Mouse (Mus musculus): ENCODE data around the gene Cd163. TPM values are rescaled to one million over a fixed set of nuclear protein-coding genes. Genes with fewer than 3 reads are reported as not detected.
"Not testable (repeated sequence)": the region's sequence is repeated elsewhere in the genome, so short reads cannot be mapped to it uniquely, and the experiment has no call there.

The Cd163 gene
- 0.23 and 0.32 TPM in 2 replicates for polyA plus RNA-seq (2015; fragmentation: Nextera tagmentation; extraction: Ambion mirVana)

- no peak within 1 kb of the TSS for H3K27ac ChIP-seq
- H3K4me3 ChIP-seq: no peak within 1 kb of the TSS
- H3K4me1 ChIP-seq: no peaks in the 10 kb centered on the region
- no peak for ATAC-seq (ENCODE audit: borderline replicate concordance, extremely low read depth, low FRiP score, low TSS enrichment)
- H3K4me2 ChIP-seq: no peak within 1 kb of the TSS
- H3K9me3 ChIP-seq: no peaks in the 10 kb centered on the region
- WGBS: 77% methylated on average over 4 of the region's 4 CpGs
- H3K9ac ChIP-seq: no peak within 1 kb of the TSS
- no peaks in the 10 kb centered on the region for H3K36me3 ChIP-seq
- H3K27me3 ChIP-seq: no peaks in the 10 kb centered on the region
These were observed at the start of gene Cd163 for GRCm38 (mm10) chr6:124304356-124304755. Cd163 (plus strand) TSS chr6:124304656.

DNA sequence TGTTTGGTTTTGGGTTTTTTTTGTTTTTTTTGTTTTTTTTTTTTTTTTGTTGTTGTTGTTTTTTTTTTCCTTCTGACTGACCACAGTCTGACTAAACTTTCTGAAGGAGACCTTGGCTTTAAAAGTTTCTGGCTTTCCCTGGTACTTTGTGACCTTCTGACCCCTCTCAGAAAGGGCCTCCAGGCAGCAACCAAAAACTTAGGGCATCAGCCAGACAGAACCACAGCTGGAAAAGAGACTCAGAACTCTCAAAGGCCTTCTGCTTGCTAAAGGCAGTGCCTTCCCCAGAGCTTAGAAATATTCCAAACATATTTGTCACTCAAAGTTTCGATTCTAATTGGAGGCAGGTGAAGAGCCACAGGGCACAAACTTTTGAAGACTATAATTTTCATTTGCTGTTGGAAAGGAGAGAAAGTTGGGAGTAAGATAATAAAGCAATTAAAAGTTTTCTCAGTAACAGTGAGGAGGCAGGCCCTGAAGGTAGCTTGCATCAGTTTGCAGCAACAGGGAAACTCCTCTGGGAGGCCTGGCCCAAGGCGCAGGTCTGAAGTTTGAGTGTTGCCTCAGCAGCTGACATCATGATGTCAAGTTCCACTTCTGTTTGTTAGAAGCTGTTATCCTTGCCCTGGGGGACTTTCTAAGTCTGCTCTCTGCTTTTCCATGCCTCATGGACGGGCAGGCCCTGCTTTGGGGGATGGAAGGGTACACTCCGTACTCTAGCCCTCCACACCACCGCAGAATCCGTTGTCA is 48.6 kb upstream of the Cd163 start:
- Histone ChIP-seq H3K36me3 (no peaks in the 10 kb centered on the region), H3K27me3 (no peaks in the 10 kb centered on the region), H3K9ac (no peak overlapping the region), H3K4me2 (no peak overlapping the region), H3K27ac (no peak overlapping the region), H3K9me3 (no peaks in the 10 kb centered on the region), H3K4me3 (no peak overlapping the region), H3K4me1 (no peaks in the 10 kb centered on the region)
- ATAC-seq (ENCODE audit: borderline replicate concordance, extremely low read depth, low FRiP score, low TSS enrichment): no peak
- WGBS: 67% methylated on average over 6 of the region's 6 CpGs

- WGBS: 19% methylated on average over 14 of the region's 14 CpGs
- ATAC-seq (ENCODE audit: borderline replicate concordance, extremely low read depth, low FRiP score, low TSS enrichment): peak; percentile 65; the same call in 1 of the 2 replicates
These were observed 44.1 kb upstream of the Cd163 start for GRCm38 (mm10) chr6:124260198-124260931.

GRCm38 (mm10) chr6:124262696-124263095 is 41.8 kb upstream of the Cd163 start:
- H3K36me3 ChIP-seq: no peaks in the 10 kb centered on the region
- 2% methylated on average over 3 of the region's 3 CpGs for WGBS
- no peak overlapping the region for H3K4me2 ChIP-seq
- no peak overlapping the region for H3K4me3 ChIP-seq
- ATAC-seq (ENCODE audit: borderline replicate concordance, extremely low read depth, low FRiP score, low TSS enrichment): no peak
- no peak overlapping the region for H3K27ac ChIP-seq
- H3K27me3 ChIP-seq: no peaks in the 10 kb centered on the region
- no peak overlapping the region for H3K9ac ChIP-seq
- H3K4me1 ChIP-seq: no peaks in the 10 kb centered on the region
- H3K9me3 ChIP-seq: no peaks in the 10 kb centered on the region

More at GRCm38 (mm10) chr6:124260198-124260931, 44.1 kb upstream of the Cd163 start:
- Histone ChIP-seq H3K4me2 (no peak overlapping the region), H3K4me3 (no peak overlapping the region), H3K36me3 (no peaks in the 10 kb centered on the region), H3K27ac (no peak overlapping the region), H3K27me3 (no peaks in the 10 kb centered on the region), H3K9ac (no peak overlapping the region), H3K9me3 (no peaks in the 10 kb centered on the region), H3K4me1 (no peaks in the 10 kb centered on the region)

DNA sequence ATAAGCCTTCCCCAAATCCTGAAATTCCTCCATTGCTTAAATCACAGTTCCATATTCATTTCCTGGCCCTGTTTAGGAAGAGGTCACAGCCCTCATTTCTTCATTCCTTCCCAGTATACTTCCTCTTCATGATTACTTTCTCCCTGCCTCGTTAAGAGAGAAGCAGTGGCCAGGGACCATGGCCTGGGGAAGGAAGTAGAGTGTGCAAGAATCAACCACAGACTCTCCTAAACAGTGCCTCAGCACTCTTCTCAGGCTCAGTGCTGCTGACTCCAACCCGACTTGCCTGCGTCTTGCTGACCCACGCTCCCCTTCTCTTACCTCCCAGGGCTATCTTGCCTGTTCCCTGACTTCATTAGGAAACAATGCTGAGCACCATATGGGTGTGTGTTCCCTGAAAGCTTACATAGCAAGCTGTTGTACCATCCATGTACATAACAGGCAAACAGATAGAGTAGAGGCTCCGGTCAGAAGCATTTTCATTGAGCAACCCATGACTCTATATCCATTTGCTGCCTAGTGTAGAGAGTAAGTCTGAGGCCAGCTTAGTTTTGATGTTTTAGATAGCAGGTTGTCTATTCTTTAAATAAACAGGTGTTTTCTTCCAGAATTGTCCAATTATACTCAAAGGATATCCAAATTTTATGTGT is 31.1 kb upstream of the Cd163 start:
- no peaks in the 10 kb centered on the region for H3K9me3 ChIP-seq
- WGBS: 67% methylated on average over 5 of the region's 5 CpGs
- no peak overlapping the region for H3K4me2 ChIP-seq
- no peaks in the 10 kb centered on the region for H3K27me3 ChIP-seq
- no peak for ATAC-seq (ENCODE audit: borderline replicate concordance, extremely low read depth, low FRiP score, low TSS enrichment)
- no peak overlapping the region for H3K9ac ChIP-seq
- H3K4me3 ChIP-seq: no peak overlapping the region
- no peak overlapping the region for H3K27ac ChIP-seq
- H3K36me3 ChIP-seq: no peaks in the 10 kb centered on the region
- no peaks in the 10 kb centered on the region for H3K4me1 ChIP-seq

DNA sequence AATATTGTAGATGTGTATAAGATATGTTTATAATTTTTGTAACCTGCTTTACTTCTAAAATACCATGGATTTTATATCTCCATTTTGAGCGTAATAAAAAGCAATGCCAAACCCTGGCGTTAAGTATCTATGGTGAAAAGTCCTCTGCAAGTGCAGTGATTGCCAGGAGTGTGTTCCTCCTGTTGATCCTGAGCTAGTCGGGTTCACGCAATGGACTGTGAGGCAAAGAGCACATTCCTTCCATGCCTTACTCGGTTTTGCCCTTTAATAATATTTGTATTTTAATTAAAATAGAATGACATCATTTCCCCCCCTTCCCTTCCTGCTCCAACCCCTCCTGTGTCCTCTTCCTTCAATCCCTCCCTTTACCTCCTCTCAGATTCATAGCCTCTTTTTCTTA is 26.8 kb upstream of the Cd163 start:
- no peaks in the 10 kb centered on the region for H3K27me3 ChIP-seq
- no peaks in the 10 kb centered on the region for H3K4me1 ChIP-seq
- H3K9ac ChIP-seq: no peak overlapping the region
- 71% methylated on average over 5 of the region's 5 CpGs for WGBS
- no peak overlapping the region for H3K4me2 ChIP-seq
- H3K27ac ChIP-seq: no peak overlapping the region
- no peaks in the 10 kb centered on the region for H3K9me3 ChIP-seq
- H3K4me3 ChIP-seq: no peak overlapping the region
- no peaks in the 10 kb centered on the region for H3K36me3 ChIP-seq
- no peak for ATAC-seq (ENCODE audit: borderline replicate concordance, extremely low read depth, low FRiP score, low TSS enrichment)

DNA sequence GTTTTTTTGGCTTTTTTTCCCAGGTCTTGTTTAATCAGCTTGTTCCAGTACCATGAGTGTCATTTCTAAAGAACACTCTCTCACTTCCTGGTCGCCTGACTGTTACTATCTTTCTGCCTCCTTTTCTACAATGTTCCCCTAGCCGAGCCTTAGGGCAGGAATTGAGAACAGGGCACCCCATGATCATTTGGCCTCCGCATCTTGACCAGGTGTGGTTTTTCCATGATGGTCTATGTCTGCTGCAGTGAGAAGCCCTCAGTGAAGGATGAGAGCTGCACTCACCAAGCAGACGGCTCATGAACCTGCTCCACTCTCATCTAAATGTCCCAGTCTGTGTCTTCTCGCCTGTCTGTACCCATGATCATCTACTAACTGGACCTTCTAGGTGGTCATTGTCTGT is 26.2 kb upstream of the Cd163 start:
- no peak overlapping the region for H3K9ac ChIP-seq
- H3K4me2 ChIP-seq: no peak overlapping the region
- no peak overlapping the region for H3K27ac ChIP-seq
- WGBS: 77% methylated on average over 5 of the region's 5 CpGs
- no peaks in the 10 kb centered on the region for H3K4me1 ChIP-seq
- H3K9me3 ChIP-seq: no peaks in the 10 kb centered on the region
- H3K36me3 ChIP-seq: no peaks in the 10 kb centered on the region
- no peak for ATAC-seq (ENCODE audit: borderline replicate concordance, extremely low read depth, low FRiP score, low TSS enrichment)
- H3K4me3 ChIP-seq: no peak overlapping the region
- H3K27me3 ChIP-seq: no peaks in the 10 kb centered on the region

DNA sequence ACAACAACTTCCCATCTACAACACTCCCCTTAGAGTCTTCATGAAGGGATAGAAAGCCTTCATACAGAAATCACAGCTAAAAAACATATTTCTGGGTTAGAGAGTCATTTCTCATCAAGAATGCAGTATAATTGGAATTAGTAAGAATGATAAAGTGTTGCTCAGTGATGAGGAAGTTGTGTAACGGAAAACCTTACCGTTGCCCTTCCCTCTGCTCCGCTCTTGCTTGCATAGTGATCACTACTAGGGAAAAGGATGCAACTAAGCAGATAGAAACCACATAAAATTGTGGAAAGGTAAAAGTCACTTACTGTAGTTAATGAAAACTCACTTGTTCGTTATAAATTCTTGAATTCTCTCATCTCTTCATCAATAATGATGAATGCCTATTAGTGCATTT is 21.7 kb upstream of the Cd163 start:
- Histone ChIP-seq H3K36me3 (no peaks in the 10 kb centered on the region), H3K27me3 (no peaks in the 10 kb centered on the region), H3K9me3 (no peaks in the 10 kb centered on the region), H3K4me1 (no peaks in the 10 kb centered on the region), H3K4me3 (no peak overlapping the region), H3K4me2 (no peak overlapping the region), H3K27ac (no peak overlapping the region), H3K9ac (no peak overlapping the region)
- no peak for ATAC-seq (ENCODE audit: borderline replicate concordance, extremely low read depth, low FRiP score, low TSS enrichment)
- WGBS: 86% methylated on average over 4 of the region's 4 CpGs

DNA sequence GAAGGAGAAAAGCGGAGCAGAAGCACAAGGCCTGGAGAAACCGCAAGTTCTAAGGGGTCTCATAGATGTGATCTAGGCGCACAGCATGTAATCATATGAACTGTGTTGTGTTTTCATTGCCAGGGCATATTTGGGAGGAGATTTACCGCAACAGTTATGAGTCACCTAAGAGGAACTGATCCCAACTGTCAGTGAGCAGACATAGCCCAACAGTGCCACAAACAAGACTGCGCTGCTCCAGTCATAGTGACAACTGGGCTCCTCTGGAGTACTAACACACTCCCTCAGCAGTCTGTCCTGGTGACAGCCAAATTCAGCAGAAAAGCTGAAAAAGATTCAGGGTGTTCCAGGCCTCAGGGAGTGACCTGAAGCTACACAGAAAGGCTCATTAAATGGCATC is 7.1 kb upstream of the Cd163 start:
- not testable (repeated sequence) for H3K4me1 ChIP-seq; H3K9ac ChIP-seq; H3K27ac ChIP-seq; H3K36me3 ChIP-seq; H3K4me3 ChIP-seq; H3K4me2 ChIP-seq; H3K9me3 ChIP-seq; ATAC-seq (ENCODE audit: borderline replicate concordance, extremely low read depth, low FRiP score, low TSS enrichment); H3K27me3 ChIP-seq
- 93% methylated on average over 5 of the region's 5 CpGs for WGBS

DNA sequence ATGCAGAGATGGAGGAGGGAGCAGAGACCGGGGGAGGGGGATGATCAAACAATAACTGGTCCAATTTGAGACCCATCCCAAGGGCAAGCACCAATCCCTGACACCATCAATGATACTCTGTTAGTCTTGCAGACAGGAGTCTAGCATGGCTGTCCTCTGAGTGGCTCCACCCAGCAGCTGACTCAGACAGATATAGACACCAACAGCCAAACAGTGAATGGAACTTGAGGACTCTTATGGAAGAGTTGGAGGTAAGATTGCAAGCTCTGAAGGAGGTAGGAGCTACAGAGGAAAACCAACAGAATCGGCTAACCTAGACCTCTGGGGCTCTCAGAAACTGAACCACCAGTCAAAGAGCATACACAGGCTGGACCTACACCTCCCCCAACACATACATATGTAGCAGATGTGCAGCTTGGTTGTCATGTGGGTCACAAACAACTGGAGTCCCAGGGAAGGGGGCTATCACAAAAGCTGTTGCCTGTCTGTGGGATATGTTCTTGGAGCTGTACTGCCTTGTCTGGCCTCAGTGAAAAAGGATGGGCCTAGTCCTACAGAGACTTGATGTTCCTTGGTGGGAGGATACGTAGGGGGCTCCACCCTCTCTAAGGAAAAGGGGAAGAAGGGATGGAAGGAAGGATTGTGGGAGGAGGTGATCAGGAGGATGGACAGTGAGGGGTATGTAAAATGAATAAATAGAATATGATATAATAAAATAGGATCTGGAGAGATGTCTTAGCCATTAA is 2.8 kb upstream of the Cd163 start:
- Histone ChIP-seq H3K36me3 (no peaks in the 10 kb centered on the region), H3K27me3 (no peaks in the 10 kb centered on the region), H3K9me3 (no peaks in the 10 kb centered on the region), H3K27ac (no peak overlapping the region), H3K9ac (no peak overlapping the region), H3K4me3 (no peak overlapping the region), H3K4me1 (no peaks in the 10 kb centered on the region), H3K4me2 (no peak overlapping the region)
- no peak for ATAC-seq (ENCODE audit: borderline replicate concordance, extremely low read depth, low FRiP score, low TSS enrichment)
- WGBS: 72% methylated on average over 3 of the region's 3 CpGs

- H3K27ac ChIP-seq: no peak overlapping the region
- H3K9ac ChIP-seq: no peak overlapping the region
- no peak for ATAC-seq (ENCODE audit: borderline replicate concordance, extremely low read depth, low FRiP score, low TSS enrichment)
- no peaks in the 10 kb centered on the region for H3K9me3 ChIP-seq
- H3K4me3 ChIP-seq: no peak overlapping the region
- H3K4me1 ChIP-seq: no peaks in the 10 kb centered on the region
- H3K4me2 ChIP-seq: no peak overlapping the region
- H3K36me3 ChIP-seq: no peaks in the 10 kb centered on the region
- 79% methylated on average over 8 of the region's 8 CpGs for WGBS
- H3K27me3 ChIP-seq: no peaks in the 10 kb centered on the region
These were observed 4.5 kb downstream of the Cd163 start for GRCm38 (mm10) chr6:124308935-124309334.

Data from lung, embryonic 15.5 days (tissue).